Mouse (Mus musculus) ES-E14 (cell line): ENCODE data around the gene Foxn3. TPM values are rescaled to one million over a fixed set of nuclear protein-coding genes. Genes with fewer than 3 reads are reported as not detected.

ENCODE experiments used
- DNase-seq: peaks from one replicate; pipeline ENCODE4 v3.0.0-alpha.2; 2013; ENCODE audit warnings: low read depth, low spot score
- H3K27ac ChIP-seq: 2 replicates; pipeline ENCODE4 v1.5.1; 2012; ENCODE audit warnings: low read depth, mild to moderate bottlenecking, low read length, moderate library complexity, mixed read lengths; ENCODE audit not compliant: poor library complexity, insufficient read depth, severe bottlenecking
- H3K36me3 ChIP-seq: 2 replicates; pipeline ENCODE4 v1.6.1; 2012; ENCODE audit warnings: mild to moderate bottlenecking, low read length, moderate library complexity, mixed read lengths; ENCODE audit not compliant: control insufficient read depth, poor library complexity, insufficient read depth, severe bottlenecking
- H3K4me1 ChIP-seq, 2 experiments: fragments of 150-350 bp in 1 of 2; sonication (generic) in 1 of 2; 2 replicates each; pipeline ENCODE4 v1.6.1; 2012; ENCODE audit warnings: low read length in 2 of 2, mild to moderate bottlenecking in 1 of 2, mixed read lengths in 1 of 2; ENCODE audit not compliant: control insufficient read depth in 2 of 2, insufficient read depth in 2 of 2, poor library complexity in 1 of 2
- H3K4me3 ChIP-seq, 2 experiments: fragments of 150-350 bp in 1 of 2; sonication (generic) in 1 of 2; 2 replicates each; pipeline ENCODE4 v1.5.1; 2012; ENCODE audit warnings: low read length in 2 of 2, low read depth in 1 of 2, mild to moderate bottlenecking in 1 of 2, mixed read lengths in 1 of 2; ENCODE audit not compliant: insufficient read depth in 1 of 2, poor library complexity in 1 of 2, severe bottlenecking in 1 of 2
- H3K9ac ChIP-seq: 2 replicates; pipeline ENCODE4 v1.6.1; 2012; ENCODE audit warnings: low read depth, mild to moderate bottlenecking, low read length, mixed read lengths; ENCODE audit not compliant: poor library complexity, insufficient read depth, severe bottlenecking
- H3K9me3 ChIP-seq: fragments of 150-350 bp; sonication (generic); 2 replicates; pipeline ENCODE4 v1.6.1; 2012; ENCODE audit warnings: low read depth, mild to moderate bottlenecking, low read length; ENCODE audit not compliant: control insufficient read depth, insufficient read depth
- CHD2 ChIP-seq: IDR thresholded peaks from 2 replicates; pipeline ENCODE4 v1.6.1; 2014; ENCODE audit warnings: mild to moderate bottlenecking, low read depth, low read length, inconsistent platforms
- HCFC1 ChIP-seq: IDR thresholded peaks from 2 replicates; pipeline ENCODE4 v1.6.1; 2012; ENCODE audit warnings: low read length, inconsistent platforms, borderline replicate concordance; ENCODE audit not compliant: insufficient read depth
- MAFK ChIP-seq: IDR thresholded peaks from 2 replicates; pipeline ENCODE4 v1.6.1; 2014; ENCODE audit warnings: mild to moderate bottlenecking, low read depth, low read length, inconsistent platforms; ENCODE audit not compliant: insufficient read depth
- ZC3H11A ChIP-seq: IDR thresholded peaks from 2 replicates; pipeline ENCODE4 v1.6.1; 2012; ENCODE audit warnings: low read depth, mild to moderate bottlenecking, inconsistent platforms, low read length, borderline replicate concordance
- ZNF384 ChIP-seq: IDR thresholded peaks from 2 replicates; pipeline ENCODE4 v1.6.1; 2012; ENCODE audit warnings: low read depth, low read length, inconsistent platforms
- in situ Hi-C, 2 experiments: fragments of 600-800 bp; cut with MboI; formaldehyde crosslinking; loops; one replicate each; pipeline ENCODE4 v1.15.1; 2025; ENCODE audit warnings: low sequenced_read_pairs in 2 of 2, inconsistent platforms in 1 of 2; ENCODE audit not compliant: unreplicated experiment in 2 of 2
- total RNA-seq: library from RNA; depleted of rRNA; stranded (reverse); fragments of 300-350 nt; gene quantifications from 2 replicates; pipeline ENCODE4 v1.2.3, GENCODE M21; 2012

Gene Foxn3
- total RNA-seq, 1 experiment: 34.6 TPM

DNA sequence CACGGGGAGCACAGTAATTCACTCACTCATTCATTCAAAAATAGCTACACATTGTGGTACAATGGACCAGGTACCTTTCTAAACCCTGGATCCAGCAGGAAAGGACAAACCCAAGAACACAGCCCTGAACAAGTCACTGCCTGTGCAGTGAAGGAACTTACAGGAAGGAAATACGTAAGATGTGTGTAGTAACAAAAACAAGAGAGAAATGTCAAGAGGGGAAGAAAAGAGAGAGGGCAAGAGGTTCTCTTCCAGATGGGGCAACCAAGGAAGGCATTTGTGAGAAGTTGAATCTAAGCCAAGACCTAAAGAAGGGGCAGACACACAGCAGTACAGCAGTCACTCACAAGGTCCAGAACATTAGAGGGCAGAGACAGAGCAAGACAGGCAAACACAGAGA lies 243.5 kb downstream of the Foxn3 start:
- TF ChIP-seq MAFK (no peak), ZNF384 (no peak), HCFC1 (no peak), CHD2 (no peak), ZC3H11A (no peak)
- Histone ChIP-seq H3K36me3 (peaks cover 2% of the 10 kb centered on the region; the same call in 1 of the 2 replicates), H3K9me3 (no peaks in the 10 kb centered on the region), H3K4me3 (no peak overlapping the region), H3K4me1 (peaks cover 0 to 9% of the 10 kb centered on the region in 2 experiments; a peak in 1 of 4 replicates), H3K27ac (no peak overlapping the region), H3K9ac (no peak overlapping the region)
- in situ Hi-C loops: no loop called here
- DNase-seq: no peak

DNA sequence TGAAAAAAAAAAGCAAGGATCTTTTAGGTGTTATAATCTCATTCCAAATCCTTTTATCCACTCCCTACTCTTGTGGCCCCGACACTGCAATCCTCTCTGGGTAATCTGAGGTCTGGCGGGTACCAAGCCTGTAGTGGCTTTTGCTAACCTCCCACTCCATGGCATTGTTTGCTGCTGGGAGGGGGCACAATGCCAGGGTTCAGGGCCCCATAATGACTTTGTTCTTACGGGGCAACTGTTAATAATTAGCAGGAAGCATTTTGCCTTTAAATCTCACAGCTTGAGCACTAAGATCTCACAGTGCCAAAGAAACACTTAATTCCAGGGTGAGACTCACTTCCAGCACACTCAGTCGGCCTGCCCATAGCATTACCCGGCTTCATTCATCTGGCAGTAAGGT lies 244.2 kb downstream of the Foxn3 start:
- Histone ChIP-seq H3K9ac (no peak overlapping the region), H3K9me3 (no peaks in the 10 kb centered on the region), H3K36me3 (peaks cover 2% of the 10 kb centered on the region; the same call in 1 of the 2 replicates), H3K4me1 (peaks cover 0 to 9% of the 10 kb centered on the region in 2 experiments; a peak in 1 of 4 replicates), H3K4me3 (no peak overlapping the region), H3K27ac (no peak overlapping the region)
- in situ Hi-C loops: no loop called here
- DNase-seq: no peak
- no peak for TF ChIP-seq HCFC1

DNA sequence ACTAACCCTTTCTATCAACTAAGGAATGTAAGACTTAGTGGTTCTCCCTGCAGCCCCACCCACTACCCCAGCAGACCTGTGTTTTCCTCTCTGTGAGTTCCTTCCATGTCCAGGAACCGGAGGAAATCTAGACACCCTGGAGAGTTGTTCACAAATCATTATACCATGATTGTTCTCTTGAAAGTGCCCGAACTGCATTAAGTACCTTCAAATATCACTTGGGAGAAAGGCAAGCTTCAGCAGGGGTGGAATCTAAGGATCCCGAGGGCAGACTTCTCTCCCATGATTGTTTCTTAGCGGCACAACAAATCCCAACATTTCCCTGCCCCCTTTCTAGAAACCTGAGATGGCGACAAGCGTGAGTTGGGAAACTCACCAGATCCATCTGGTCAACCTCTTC lies 247.5 kb downstream of the Foxn3 start:
- H3K4me3 ChIP-seq: no peak overlapping the region
- TF ChIP-seq ZNF384 (no peak), MAFK (no peak), HCFC1 (no peak), CHD2 (no peak)
- H3K4me1 ChIP-seq: no peaks in the 10 kb centered on the region
- in situ Hi-C loops: no loop called here
- no peak for DNase-seq
- no peaks in the 10 kb centered on the region for H3K9me3 ChIP-seq
- H3K9ac ChIP-seq: no peak overlapping the region
- no peak overlapping the region for H3K27ac ChIP-seq
- H3K36me3 ChIP-seq: no peaks in the 10 kb centered on the region; the same call in 1 of the 2 replicates

DNA sequence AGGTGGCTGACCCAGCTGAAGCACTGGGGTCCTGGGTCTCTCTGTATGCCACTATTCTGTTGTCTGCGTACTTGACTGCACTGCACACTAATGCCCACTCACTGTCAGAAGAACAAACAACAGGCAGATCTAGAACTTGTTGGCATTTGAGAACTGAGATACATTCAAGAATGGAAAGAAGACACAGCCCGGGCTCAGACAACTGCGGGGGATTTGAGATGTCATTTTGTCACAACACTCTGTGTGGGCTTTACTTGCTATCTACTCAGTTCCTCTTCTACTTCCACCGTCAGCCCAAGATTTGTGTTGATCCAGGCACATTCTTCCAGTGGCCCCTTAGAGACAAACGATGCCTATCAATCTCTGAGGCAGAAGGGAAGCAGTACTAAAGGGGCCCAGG lies 248.6 kb downstream of the Foxn3 start:
- Histone ChIP-seq H3K4me1 (peaks cover 0 to 3% of the 10 kb centered on the region in 2 experiments; a peak in 1 of 4 replicates), H3K4me3 (no peak overlapping the region), H3K9me3 (no peaks in the 10 kb centered on the region), H3K9ac (no peak overlapping the region), H3K36me3 (no peaks in the 10 kb centered on the region; the same call in 1 of the 2 replicates), H3K27ac (no peak overlapping the region)
- no peak for TF ChIP-seq MAFK
- TF ChIP-seq HCFC1: no peak
- TF ChIP-seq ZNF384: no peak
- no peak for TF ChIP-seq CHD2
- TF ChIP-seq ZC3H11A: no peak
- DNase-seq: no peak
- in situ Hi-C loops: no loop called here

DNA sequence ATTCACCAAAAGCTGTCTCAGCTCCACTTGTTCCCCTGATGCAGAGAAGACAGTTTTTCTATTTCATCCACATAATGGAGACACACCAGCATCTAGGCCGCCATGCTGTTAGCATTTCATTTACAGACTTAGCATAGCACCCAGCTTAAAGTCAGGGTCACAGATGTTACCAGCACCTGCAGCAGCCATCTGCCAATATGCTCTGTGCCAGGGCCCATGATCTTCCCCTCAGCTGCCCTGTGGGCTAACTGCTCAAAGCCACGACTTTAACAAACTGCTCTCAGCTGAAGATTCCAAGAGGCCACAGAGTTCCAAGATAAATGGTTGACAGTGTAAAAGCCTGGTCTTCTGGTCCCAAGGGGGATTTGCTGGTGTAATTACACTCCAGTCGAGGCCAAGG lies 252.1 kb downstream of the Foxn3 start:
- Histone ChIP-seq H3K27ac (no peak overlapping the region), H3K4me1 (peaks cover 0 to 5% of the 10 kb centered on the region in 2 experiments; a peak in 1 of 4 replicates), H3K9ac (no peak overlapping the region), H3K36me3 (no peaks in the 10 kb centered on the region; the same call in 1 of the 2 replicates), H3K4me3 (no peak overlapping the region), H3K9me3 (no peaks in the 10 kb centered on the region)
- in situ Hi-C loops: no loop called here
- TF ChIP-seq ZNF384 (no peak), HCFC1 (no peak), MAFK (no peak), ZC3H11A (no peak), CHD2 (no peak)
- no peak for DNase-seq
